Mouse (Mus musculus): Measurements from ENCODE around the gene Grik3. TPM values are rescaled to one million over a fixed set of nuclear protein-coding genes. Genes with fewer than 3 reads are reported as not detected.
A peak's percentile ranks its signal among the peaks of the same experiment; 100 is the strongest.

Gene Grik3
- polyA plus RNA-seq, 1 experiment from 2014 or later: 8.0 TPM

DNA sequence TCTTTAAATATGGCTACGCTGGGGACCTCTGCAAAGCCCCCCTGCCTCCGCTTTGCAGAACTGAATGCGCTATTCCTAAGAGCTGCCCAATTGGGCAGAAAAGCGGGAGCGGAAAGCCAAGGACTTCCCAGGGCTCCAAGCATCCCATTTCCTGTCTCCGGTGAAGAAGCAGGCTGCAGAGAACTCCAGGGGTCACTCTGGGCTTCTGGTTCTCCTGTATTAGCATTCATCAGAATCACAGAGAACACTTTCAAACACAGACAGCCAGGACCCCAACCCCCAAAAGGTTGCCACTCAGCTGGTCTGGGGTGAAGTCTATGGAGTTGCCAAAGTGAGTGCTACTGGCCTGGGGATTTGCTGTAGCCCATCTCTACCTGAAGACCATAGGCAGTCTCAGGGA is 8.4 kb downstream of the Grik3 start:
- Histone ChIP-seq H3K4me3 (replicated peaks; ENCODE audit: low read length) (no peak overlapping the region), H3K4me2 (ENCODE audit: low read length) (peak overlapping the region; percentile 0; the same call in 1 of the 2 replicates), H3K27ac (ENCODE audit: low read length) (no peak overlapping the region), H3K9ac (replicated peaks; ENCODE audit: low read depth, low read length) (no peak overlapping the region), H3K36me3 (ENCODE audit: control insufficient read depth, insufficient read depth) (no peaks in the 10 kb centered on the region), H3K27me3 (replicated peaks; ENCODE audit: control insufficient read depth, insufficient read depth, low read length) (peaks cover 28% of the 10 kb centered on the region), H3K9me3 (ENCODE audit: control insufficient read depth, low read length) (no peaks in the 10 kb centered on the region), H3K4me1 (replicated peaks; ENCODE audit: control insufficient read depth, insufficient read depth, low read length) (peaks cover 39% of the 10 kb centered on the region)
- 5% methylated on average over 6 of the region's 6 CpGs for WGBS
- no peak for ATAC-seq

DNA sequence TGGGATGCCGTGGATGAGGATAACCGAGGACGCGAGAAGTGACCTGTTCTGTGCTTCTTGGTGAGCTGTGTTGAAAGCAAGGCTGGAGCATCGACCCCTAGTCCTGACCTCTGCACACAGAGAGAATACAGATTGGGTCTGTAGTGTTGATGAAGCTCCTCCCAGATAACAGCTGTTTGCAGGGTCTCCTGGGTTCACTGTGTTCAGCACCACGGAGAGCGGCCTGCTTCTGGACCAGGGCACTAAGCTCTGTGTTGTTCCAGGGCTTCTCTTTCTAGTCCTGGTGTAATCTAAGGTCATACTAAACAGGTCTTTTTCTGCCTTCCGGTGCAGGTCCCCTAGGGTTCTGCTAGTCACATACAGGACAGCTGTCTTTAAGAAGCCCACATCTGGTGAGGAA is 12.4 kb downstream of the Grik3 start:
- no peak overlapping the region for H3K9ac ChIP-seq (replicated peaks; ENCODE audit: low read depth, low read length)
- H3K27ac ChIP-seq (ENCODE audit: low read length): no peak overlapping the region
- H3K4me2 ChIP-seq (ENCODE audit: low read length): no peak overlapping the region
- 52% methylated on average over 8 of the region's 8 CpGs for WGBS
- no peaks in the 10 kb centered on the region for H3K9me3 ChIP-seq (ENCODE audit: control insufficient read depth, low read length)
- no peak for ATAC-seq
- H3K4me1 ChIP-seq (replicated peaks; ENCODE audit: control insufficient read depth, insufficient read depth, low read length): peaks cover 12% of the 10 kb centered on the region
- H3K36me3 ChIP-seq (ENCODE audit: control insufficient read depth, insufficient read depth): no peaks in the 10 kb centered on the region
- no peak overlapping the region for H3K4me3 ChIP-seq (replicated peaks; ENCODE audit: low read length)
- peaks cover 10% of the 10 kb centered on the region for H3K27me3 ChIP-seq (replicated peaks; ENCODE audit: control insufficient read depth, insufficient read depth, low read length)

DNA sequence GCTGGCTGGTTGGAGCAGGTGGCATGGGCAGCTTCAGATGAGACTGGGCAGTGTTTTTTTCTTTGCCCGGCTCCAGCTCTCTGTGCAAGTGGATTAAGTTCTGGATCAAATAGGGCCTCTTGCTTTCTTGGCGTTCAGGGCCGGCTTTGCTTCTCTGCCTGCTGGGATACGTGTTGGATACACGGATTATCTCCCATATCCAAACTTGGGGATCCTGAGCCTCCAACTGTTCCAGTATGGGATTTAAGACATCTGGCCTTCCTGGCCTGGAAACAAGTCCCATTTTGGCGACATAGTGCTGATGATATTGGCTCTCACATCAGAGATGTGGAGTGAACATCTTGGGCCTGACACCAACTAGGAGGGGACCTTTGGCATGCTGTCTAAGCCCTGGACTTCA is 21.9 kb downstream of the Grik3 start:
- Histone ChIP-seq H3K4me1 (replicated peaks; ENCODE audit: control insufficient read depth, insufficient read depth, low read length) (peaks cover 10% of the 10 kb centered on the region; the same call in 1 of the 2 replicates), H3K27ac (ENCODE audit: low read length) (no peak overlapping the region), H3K4me2 (ENCODE audit: low read length) (no peak overlapping the region), H3K9me3 (ENCODE audit: control insufficient read depth, low read length) (no peaks in the 10 kb centered on the region), H3K9ac (replicated peaks; ENCODE audit: low read depth, low read length) (no peak overlapping the region), H3K36me3 (ENCODE audit: control insufficient read depth, insufficient read depth) (no peaks in the 10 kb centered on the region), H3K4me3 (replicated peaks; ENCODE audit: low read length) (no peak overlapping the region), H3K27me3 (replicated peaks; ENCODE audit: control insufficient read depth, insufficient read depth, low read length) (no peaks in the 10 kb centered on the region)
- ATAC-seq: no peak
- 48% methylated on average over 6 of the region's 6 CpGs for WGBS

DNA sequence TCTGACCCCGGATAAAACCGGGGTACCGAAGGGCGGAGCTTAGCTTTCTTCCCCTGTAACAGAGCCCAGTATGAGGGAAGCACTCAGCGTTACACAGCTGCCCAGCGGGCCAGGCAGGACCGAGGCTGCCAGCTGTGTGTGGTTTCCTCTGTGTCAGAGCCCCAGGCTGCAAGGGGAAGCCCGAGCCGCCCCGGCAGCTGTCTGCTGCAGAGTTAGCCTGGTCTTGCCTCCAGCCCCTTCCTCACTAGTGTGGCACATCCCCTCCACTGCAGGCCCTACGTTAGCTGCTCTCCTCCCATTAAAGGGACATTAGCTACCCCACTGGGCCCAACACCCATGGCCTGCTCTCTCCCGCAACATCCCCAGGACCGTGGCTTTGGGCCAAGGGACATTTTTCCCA is 25.1 kb downstream of the Grik3 start:
- no peak overlapping the region for H3K4me2 ChIP-seq (ENCODE audit: low read length)
- H3K27ac ChIP-seq (ENCODE audit: low read length): no peak overlapping the region
- H3K4me1 ChIP-seq (replicated peaks; ENCODE audit: control insufficient read depth, insufficient read depth, low read length): peaks cover 8% of the 10 kb centered on the region; the same call in 1 of the 2 replicates
- H3K27me3 ChIP-seq (replicated peaks; ENCODE audit: control insufficient read depth, insufficient read depth, low read length): no peaks in the 10 kb centered on the region
- no peak overlapping the region for H3K9ac ChIP-seq (replicated peaks; ENCODE audit: low read depth, low read length)
- no peak overlapping the region for H3K4me3 ChIP-seq (replicated peaks; ENCODE audit: low read length)
- no peaks in the 10 kb centered on the region for H3K36me3 ChIP-seq (ENCODE audit: control insufficient read depth, insufficient read depth)
- 48% methylated on average over 13 of the region's 13 CpGs for WGBS
- ATAC-seq: peak; percentile 54
- H3K9me3 ChIP-seq (ENCODE audit: control insufficient read depth, low read length): no peaks in the 10 kb centered on the region

DNA sequence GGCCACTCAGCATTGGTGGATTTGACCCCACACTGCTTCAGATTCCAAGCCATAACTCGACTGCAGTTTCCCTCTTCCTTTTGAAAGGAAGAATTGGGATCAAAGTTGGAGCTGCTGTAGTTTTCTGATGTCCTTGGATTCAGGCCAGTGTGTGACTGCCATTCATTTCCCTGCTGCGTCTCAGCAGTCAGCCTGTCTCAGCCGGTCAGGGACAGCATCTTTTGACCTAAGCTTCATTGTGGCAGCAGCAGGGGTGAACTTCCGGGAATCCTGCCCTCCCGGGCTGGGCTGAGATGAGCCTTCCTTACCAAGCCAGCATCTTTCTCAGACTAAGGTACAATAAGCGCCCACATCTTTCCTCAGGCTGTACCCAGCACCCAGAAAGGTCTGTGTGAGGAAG is 26.1 kb downstream of the Grik3 start:
- H3K4me2 ChIP-seq (ENCODE audit: low read length): no peak overlapping the region
- no peaks in the 10 kb centered on the region for H3K9me3 ChIP-seq (ENCODE audit: control insufficient read depth, low read length)
- H3K4me1 ChIP-seq (replicated peaks; ENCODE audit: control insufficient read depth, insufficient read depth, low read length): peaks cover 8% of the 10 kb centered on the region; the same call in 1 of the 2 replicates
- no peak overlapping the region for H3K9ac ChIP-seq (replicated peaks; ENCODE audit: low read depth, low read length)
- ATAC-seq: no peak
- no peaks in the 10 kb centered on the region for H3K36me3 ChIP-seq (ENCODE audit: control insufficient read depth, insufficient read depth)
- H3K4me3 ChIP-seq (replicated peaks; ENCODE audit: low read length): no peak overlapping the region
- no peak overlapping the region for H3K27ac ChIP-seq (ENCODE audit: low read length)
- H3K27me3 ChIP-seq (replicated peaks; ENCODE audit: control insufficient read depth, insufficient read depth, low read length): no peaks in the 10 kb centered on the region
- WGBS: 36% methylated on average over 6 of the region's 6 CpGs

DNA sequence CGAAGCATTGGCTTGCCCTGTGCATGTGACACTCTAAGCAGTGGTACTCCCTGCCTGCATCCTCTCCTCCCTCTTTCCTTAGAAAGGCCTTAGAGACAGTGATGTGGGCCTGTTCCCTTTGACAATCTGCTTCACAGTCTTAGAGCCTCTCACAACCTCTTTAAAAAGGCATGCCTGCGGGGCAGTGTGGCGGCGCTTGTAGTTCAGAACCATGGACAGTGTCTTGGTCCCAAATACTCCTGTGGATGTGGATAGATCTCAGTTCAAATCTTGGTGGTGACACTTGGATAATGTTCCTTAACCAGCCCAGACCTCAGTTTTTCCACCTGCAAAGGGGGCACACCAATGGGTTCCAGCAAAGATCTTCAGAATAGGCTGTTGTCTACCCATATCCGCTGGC is 28.4 kb downstream of the Grik3 start:
- no peak overlapping the region for H3K4me3 ChIP-seq (replicated peaks; ENCODE audit: low read length)
- no peak overlapping the region for H3K4me2 ChIP-seq (ENCODE audit: low read length)
- no peak overlapping the region for H3K9ac ChIP-seq (replicated peaks; ENCODE audit: low read depth, low read length)
- H3K27ac ChIP-seq (ENCODE audit: low read length): no peak overlapping the region
- no peak for ATAC-seq
- H3K9me3 ChIP-seq (ENCODE audit: control insufficient read depth, low read length): no peaks in the 10 kb centered on the region
- 83% methylated on average over 5 of the region's 5 CpGs for WGBS
- no peaks in the 10 kb centered on the region for H3K36me3 ChIP-seq (ENCODE audit: control insufficient read depth, insufficient read depth)
- H3K4me1 ChIP-seq (replicated peaks; ENCODE audit: control insufficient read depth, insufficient read depth, low read length): 0 out of 2 replicates have a peak, but pooled peaks cover 3% of the 10 kb centered on the region
- no peaks in the 10 kb centered on the region for H3K27me3 ChIP-seq (replicated peaks; ENCODE audit: control insufficient read depth, insufficient read depth, low read length)

DNA sequence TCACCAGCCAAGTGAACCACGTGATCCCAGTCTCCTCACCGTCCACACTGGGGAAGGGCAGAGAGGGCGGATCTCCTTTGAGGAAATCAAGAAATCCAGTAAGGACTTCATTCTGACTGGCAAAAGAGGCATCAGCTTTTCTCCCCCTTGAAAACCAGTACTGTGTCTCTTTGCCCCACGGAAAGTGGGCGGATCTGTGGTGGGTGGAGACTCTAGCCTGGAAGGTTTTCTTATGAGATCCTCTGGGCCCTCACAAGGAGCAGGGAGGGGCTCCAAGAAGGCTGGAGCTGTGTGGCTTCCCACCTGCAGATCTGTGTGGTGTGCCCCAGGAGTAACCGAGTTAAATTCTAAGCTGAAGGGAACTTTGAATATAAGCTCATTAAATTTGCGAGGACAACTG is 32.4 kb downstream of the Grik3 start:
- WGBS: 62% methylated on average over 7 of the region's 7 CpGs

DNA sequence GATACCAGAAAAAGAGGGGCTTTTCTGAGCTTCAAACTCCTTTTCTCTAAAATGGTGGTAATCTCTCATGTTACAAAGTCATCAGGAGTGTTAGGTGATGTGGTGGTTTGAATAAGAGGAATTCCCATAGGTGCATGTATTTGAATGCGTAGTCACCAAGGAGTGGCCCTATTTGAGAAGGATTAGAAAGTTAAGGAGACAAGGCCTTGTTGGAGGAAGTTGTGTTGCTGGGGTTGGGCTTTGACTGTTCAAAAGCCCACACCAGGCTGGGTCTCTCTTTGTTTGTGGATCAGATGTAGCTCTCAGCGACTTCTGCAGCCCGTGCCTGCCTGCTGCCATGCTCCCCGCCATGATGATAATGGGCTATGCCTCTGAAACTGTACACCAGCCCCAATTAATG is 34.8 kb downstream of the Grik3 start:
- Histone ChIP-seq H3K9me3 (ENCODE audit: control insufficient read depth, low read length) (0 out of 2 replicates have a peak, but pooled peaks cover 3% of the 10 kb centered on the region), H3K36me3 (ENCODE audit: control insufficient read depth, insufficient read depth) (no peaks in the 10 kb centered on the region), H3K4me2 (ENCODE audit: low read length) (no peak overlapping the region), H3K4me3 (replicated peaks; ENCODE audit: low read length) (no peak overlapping the region), H3K9ac (replicated peaks; ENCODE audit: low read depth, low read length) (no peak overlapping the region), H3K27me3 (replicated peaks; ENCODE audit: control insufficient read depth, insufficient read depth, low read length) (no peaks in the 10 kb centered on the region), H3K4me1 (replicated peaks; ENCODE audit: control insufficient read depth, insufficient read depth, low read length) (0 out of 2 replicates have a peak, but pooled peaks cover 5% of the 10 kb centered on the region), H3K27ac (ENCODE audit: low read length) (no peak overlapping the region)
- 66% methylated on average over 4 of the region's 4 CpGs for WGBS
- ATAC-seq: no peak

More for the DNA sequence above, 32.4 kb downstream of the Grik3 start:
- no peaks in the 10 kb centered on the region for H3K36me3 ChIP-seq (ENCODE audit: control insufficient read depth, insufficient read depth)
- no peak overlapping the region for H3K4me3 ChIP-seq (replicated peaks; ENCODE audit: low read length)
- H3K9ac ChIP-seq (replicated peaks; ENCODE audit: low read depth, low read length): no peak overlapping the region
- no peaks in the 10 kb centered on the region for H3K9me3 ChIP-seq (ENCODE audit: control insufficient read depth, low read length)
- H3K4me1 ChIP-seq (replicated peaks; ENCODE audit: control insufficient read depth, insufficient read depth, low read length): 0 out of 2 replicates have a peak, but pooled peaks cover 5% of the 10 kb centered on the region
- no peak overlapping the region for H3K27ac ChIP-seq (ENCODE audit: low read length)
- ATAC-seq: no peak
- no peak overlapping the region for H3K4me2 ChIP-seq (ENCODE audit: low read length)
- H3K27me3 ChIP-seq (replicated peaks; ENCODE audit: control insufficient read depth, insufficient read depth, low read length): no peaks in the 10 kb centered on the region

DNA sequence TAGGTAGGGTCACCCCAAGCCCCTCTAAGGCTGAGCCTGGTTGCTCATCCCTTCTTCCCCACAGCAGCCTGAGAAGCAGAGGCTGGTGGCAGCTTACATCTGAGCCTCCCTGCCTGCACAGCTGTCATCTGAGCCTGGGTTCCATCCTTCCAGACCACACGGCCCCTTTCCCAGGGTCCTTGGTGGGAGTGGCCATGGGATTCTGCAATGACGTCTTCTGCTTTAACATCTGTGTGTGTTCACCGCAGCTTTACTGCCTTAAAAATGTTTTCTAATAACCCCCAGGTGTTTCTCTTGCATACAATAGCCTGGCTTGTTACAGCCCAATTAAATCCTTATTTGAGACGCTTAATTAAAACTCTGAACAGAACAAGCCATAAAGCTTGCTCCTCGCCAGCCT is 35.9 kb downstream of the Grik3 start:
- Histone ChIP-seq H3K4me2 (ENCODE audit: low read length) (no peak overlapping the region), H3K4me3 (replicated peaks; ENCODE audit: low read length) (no peak overlapping the region), H3K27ac (ENCODE audit: low read length) (no peak overlapping the region), H3K9me3 (ENCODE audit: control insufficient read depth, low read length) (0 out of 2 replicates have a peak, but pooled peaks cover 3% of the 10 kb centered on the region), H3K4me1 (replicated peaks; ENCODE audit: control insufficient read depth, insufficient read depth, low read length) (0 out of 2 replicates have a peak, but pooled peaks cover 5% of the 10 kb centered on the region), H3K9ac (replicated peaks; ENCODE audit: low read depth, low read length) (no peak overlapping the region), H3K36me3 (ENCODE audit: control insufficient read depth, insufficient read depth) (no peaks in the 10 kb centered on the region), H3K27me3 (replicated peaks; ENCODE audit: control insufficient read depth, insufficient read depth, low read length) (no peaks in the 10 kb centered on the region)
- 8% methylated on average over 5 of the region's 5 CpGs for WGBS
- ATAC-seq: no peak

DNA sequence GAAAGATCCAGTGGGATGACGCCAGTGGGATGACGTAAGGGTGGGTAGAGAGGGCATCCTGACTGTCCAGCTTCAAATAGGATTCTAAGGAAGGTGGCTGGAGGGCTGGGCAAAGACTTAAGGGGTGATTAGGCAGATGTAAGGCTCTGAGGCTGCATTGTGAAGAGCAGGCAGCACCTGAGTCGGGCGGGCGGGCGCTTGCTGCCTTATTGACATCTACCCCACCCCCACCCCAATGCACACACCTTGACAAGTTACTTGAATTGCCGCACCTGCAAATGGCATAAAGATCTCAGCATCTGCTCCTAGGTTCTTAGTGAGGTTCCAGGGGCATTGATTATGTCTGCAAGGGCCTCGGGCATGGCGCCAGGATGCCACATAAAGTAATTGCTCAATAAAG is 43.5 kb downstream of the Grik3 start:
- Histone ChIP-seq H3K4me2 (ENCODE audit: low read length) (no peak overlapping the region), H3K9me3 (ENCODE audit: control insufficient read depth, low read length) (0 out of 2 replicates have a peak, but pooled peaks cover under 1% of the 10 kb centered on the region), H3K4me1 (replicated peaks; ENCODE audit: control insufficient read depth, insufficient read depth, low read length) (peaks cover 37% of the 10 kb centered on the region), H3K27me3 (replicated peaks; ENCODE audit: control insufficient read depth, insufficient read depth, low read length) (0 out of 2 replicates have a peak, but pooled peaks cover 2% of the 10 kb centered on the region), H3K4me3 (replicated peaks; ENCODE audit: low read length) (no peak overlapping the region), H3K36me3 (ENCODE audit: control insufficient read depth, insufficient read depth) (no peaks in the 10 kb centered on the region), H3K27ac (ENCODE audit: low read length) (peak overlapping the region; percentile 58; the same call in 1 of the 2 replicates), H3K9ac (replicated peaks; ENCODE audit: low read depth, low read length) (no peak overlapping the region)
- ATAC-seq: no peak
- WGBS: 32% methylated on average over 9 of the region's 9 CpGs

Data from forebrain, embryonic 16.5 days (tissue).